Mouse (Mus musculus) small intestine, adult 2 months (tissue): Measurements from ENCODE around the gene Ccdc85b. TPM values are rescaled to one million over a fixed set of nuclear protein-coding genes. Genes with fewer than 3 reads are reported as not detected.

Source experiments
- H3K27ac ChIP-seq: fragments of 200-500 bp; 2 replicates; pipeline ENCODE4 v1.5.1; 2012; ENCODE audit warnings: low read depth, low read length, control low read depth, inconsistent platforms; ENCODE audit not compliant: insufficient read depth
- H3K27me3 ChIP-seq: fragments of 200-500 bp; 2 replicates; pipeline ENCODE4 v1.6.1; 2012; ENCODE audit warnings: mild to moderate bottlenecking, moderate library complexity, low read length, inconsistent platforms; ENCODE audit not compliant: control insufficient read depth, insufficient read depth
- H3K36me3 ChIP-seq: fragments of 200-500 bp; 2 replicates; pipeline ENCODE4 v1.6.1; 2012; ENCODE audit warnings: mild to moderate bottlenecking, low read length, control low read depth, inconsistent platforms; ENCODE audit not compliant: control insufficient read depth, insufficient read depth
- H3K4me1 ChIP-seq: fragments of 200-500 bp; 2 replicates; pipeline ENCODE4 v1.6.1; 2012; ENCODE audit warnings: low read length, inconsistent platforms, mixed read lengths; ENCODE audit not compliant: control insufficient read depth, insufficient read depth, insufficient read length
- H3K4me3 ChIP-seq: fragments of 200-500 bp; 2 replicates; pipeline ENCODE4 v1.5.1; 2012; ENCODE audit warnings: low read depth, mild to moderate bottlenecking, control low read depth, inconsistent platforms, low read length, moderate library complexity
- CTCF ChIP-seq: fragments of 200-500 bp; IDR thresholded peaks from 2 replicates; pipeline ENCODE4 v1.5.1; 2012; ENCODE audit warnings: low read depth, mild to moderate bottlenecking, control low read depth, inconsistent platforms, low read length, moderate library complexity, mixed read lengths; ENCODE audit not compliant: insufficient replicate concordance, insufficient read length; ENCODE audit errors: extremely low read depth
- POLR2A ChIP-seq: fragments of 200-500 bp; IDR thresholded peaks from 2 replicates; pipeline ENCODE4 v1.6.1; 2012; ENCODE audit warnings: low read depth, mild to moderate bottlenecking, control low read depth, inconsistent platforms, low read length, moderate library complexity
- WGBS: fragments of 180-500 bp; shearing (Covaris S2); methylation state at CpG from one replicate; pipeline ENCODE4 v1.1.7; 2018; 5-methylcytosine and 5-hydroxymethylcytosine counted together
- polyA plus RNA-seq: library from polyadenylated mRNA; depleted of rRNA; stranded (reverse); fragments of >200 nt; gene quantifications from 2 replicates; pipeline ENCODE4 v1.2.3, GENCODE M21; 2012

The Ccdc85b gene
- polyA plus RNA-seq, 1 experiment = 4.4 TPM

DNA sequence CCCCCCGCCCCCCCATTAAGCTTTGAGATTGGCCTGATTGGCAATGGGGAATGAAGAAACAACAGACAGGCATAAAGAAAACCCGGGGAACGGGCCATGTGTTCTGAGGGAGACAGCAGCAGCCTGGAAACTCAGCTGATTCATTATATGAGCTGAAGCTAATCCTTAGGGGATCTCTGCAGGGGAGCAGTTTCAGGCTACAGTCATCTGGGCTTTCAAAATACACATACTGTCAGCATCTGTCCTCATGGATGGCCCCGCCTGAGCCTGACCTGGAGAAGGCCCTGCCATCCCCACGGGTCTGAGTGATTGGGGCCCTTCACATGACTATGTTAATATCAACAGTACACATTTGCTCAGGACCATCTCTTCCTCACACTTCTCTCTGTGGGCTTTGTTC lies 14.2 kb upstream of the Ccdc85b start:
- TF ChIP-seq CTCF (no peak), POLR2A (no peak)
- Histone ChIP-seq H3K4me1 (peaks cover 5% of the 10 kb centered on the region; the same call in 1 of the 2 replicates), H3K27me3 (no peaks in the 10 kb centered on the region), H3K4me3 (no peak overlapping the region), H3K27ac (no peak overlapping the region), H3K36me3 (peaks cover 7% of the 10 kb centered on the region; the same call in 1 of the 2 replicates)
- WGBS = 60% methylated on average over 5 of the region's 5 CpGs

DNA sequence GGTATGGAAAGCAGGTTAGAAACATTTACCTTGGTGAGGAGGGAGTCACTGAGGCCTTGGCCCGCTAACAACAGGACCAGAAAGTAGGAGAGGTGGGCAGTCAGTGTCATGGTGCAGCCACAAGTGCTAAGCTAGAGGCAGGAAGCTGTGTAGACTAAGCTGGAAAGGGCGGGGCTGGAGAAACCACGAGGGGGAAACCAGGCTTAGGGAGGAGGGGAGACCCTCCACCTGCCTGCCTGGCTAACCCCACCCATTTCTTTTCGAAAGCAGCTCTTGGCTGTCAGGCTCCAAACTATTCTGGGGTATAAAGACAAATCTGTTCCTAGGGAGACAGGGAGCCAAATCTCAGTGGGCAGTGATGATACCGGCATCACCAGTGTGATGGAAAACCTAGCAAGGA lies 10.7 kb upstream of the Ccdc85b start, which contains the start of gene Ctsw:
Gene Ctsw (minus strand): TSS at position 134 of the 400 bp plus-strand sequence.
- H3K4me1 ChIP-seq = 0 out of 2 replicates have a peak, but pooled peaks cover under 1% of the 10 kb centered on the region
- peak within 1 kb of the TSS; percentile 46 for H3K27ac ChIP-seq
- TF ChIP-seq POLR2A = no peak
- TF ChIP-seq CTCF = no peak
- peaks cover 38% of the 10 kb centered on the region for H3K36me3 ChIP-seq
- WGBS = 41% methylated on average over 5 of the region's 5 CpGs
- H3K4me3 ChIP-seq = peak within 1 kb of the TSS; percentile 36
- no peaks in the 10 kb centered on the region for H3K27me3 ChIP-seq

DNA sequence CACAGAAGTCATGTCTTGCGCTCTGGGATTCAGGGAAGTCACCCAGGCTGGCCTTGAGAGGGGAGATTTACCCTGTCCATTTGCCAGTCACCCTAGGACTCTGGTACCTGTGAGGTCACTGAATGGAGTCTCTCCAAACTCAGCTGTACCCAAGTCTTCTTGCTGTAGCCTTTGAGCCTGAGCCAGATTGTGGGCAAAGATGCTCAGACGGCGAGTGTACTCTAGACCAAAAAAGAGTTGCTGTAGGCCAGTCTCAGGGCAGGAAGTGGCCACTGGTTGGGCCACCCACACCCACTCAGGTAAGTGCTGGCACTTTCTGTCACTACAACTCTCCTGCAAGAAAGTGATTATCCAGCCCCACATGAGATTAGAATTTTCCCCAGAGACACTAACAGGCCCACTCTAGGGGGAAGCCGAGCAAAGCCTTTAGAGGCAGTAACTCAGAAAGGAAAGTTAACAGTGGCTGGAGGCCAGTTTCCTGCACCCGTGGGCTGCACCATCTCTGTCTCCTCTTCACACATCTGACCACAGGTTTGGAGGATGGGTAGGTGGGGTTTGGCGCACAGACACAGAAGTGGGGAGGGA lies 9.3 kb upstream of the Ccdc85b start:
- H3K36me3 ChIP-seq = peaks cover 47% of the 10 kb centered on the region
- whole genome bisulfite sequencing = 79% methylated on average over 6 of the region's 6 CpGs
- TF ChIP-seq POLR2A = no peak
- TF ChIP-seq CTCF = no peak
- H3K27me3 ChIP-seq = no peaks in the 10 kb centered on the region
- H3K27ac ChIP-seq = no peak overlapping the region
- no peak overlapping the region for H3K4me3 ChIP-seq
- H3K4me1 ChIP-seq = no peaks in the 10 kb centered on the region

DNA sequence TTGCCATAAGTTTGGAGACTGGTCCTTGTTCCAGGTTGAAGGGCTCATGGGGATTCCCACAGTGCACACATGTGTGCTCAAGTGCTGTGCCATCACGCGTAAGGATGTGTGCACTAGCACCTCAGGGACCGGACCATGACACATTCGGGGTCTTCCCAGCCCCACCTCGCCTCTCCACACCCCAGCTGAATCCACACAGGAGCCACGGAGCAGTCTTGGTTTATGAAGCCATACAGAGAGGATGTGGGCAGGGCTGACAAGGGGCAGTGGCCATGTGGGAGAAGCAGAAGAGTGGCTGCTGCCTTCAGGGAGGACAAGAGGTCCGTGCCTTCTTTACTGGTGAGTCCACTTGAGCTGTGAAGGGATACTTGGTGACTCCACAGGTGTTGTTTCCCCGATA lies 7.3 kb upstream of the Ccdc85b start:
- TF ChIP-seq POLR2A (no peak), CTCF (no peak)
- H3K27me3 ChIP-seq = no peaks in the 10 kb centered on the region
- WGBS = 95% methylated on average over 8 of the region's 8 CpGs
- no peak overlapping the region for H3K4me3 ChIP-seq
- H3K27ac ChIP-seq = no peak overlapping the region
- peaks cover 47% of the 10 kb centered on the region for H3K36me3 ChIP-seq
- H3K4me1 ChIP-seq = peaks cover 2% of the 10 kb centered on the region; the same call in 1 of the 2 replicates

DNA sequence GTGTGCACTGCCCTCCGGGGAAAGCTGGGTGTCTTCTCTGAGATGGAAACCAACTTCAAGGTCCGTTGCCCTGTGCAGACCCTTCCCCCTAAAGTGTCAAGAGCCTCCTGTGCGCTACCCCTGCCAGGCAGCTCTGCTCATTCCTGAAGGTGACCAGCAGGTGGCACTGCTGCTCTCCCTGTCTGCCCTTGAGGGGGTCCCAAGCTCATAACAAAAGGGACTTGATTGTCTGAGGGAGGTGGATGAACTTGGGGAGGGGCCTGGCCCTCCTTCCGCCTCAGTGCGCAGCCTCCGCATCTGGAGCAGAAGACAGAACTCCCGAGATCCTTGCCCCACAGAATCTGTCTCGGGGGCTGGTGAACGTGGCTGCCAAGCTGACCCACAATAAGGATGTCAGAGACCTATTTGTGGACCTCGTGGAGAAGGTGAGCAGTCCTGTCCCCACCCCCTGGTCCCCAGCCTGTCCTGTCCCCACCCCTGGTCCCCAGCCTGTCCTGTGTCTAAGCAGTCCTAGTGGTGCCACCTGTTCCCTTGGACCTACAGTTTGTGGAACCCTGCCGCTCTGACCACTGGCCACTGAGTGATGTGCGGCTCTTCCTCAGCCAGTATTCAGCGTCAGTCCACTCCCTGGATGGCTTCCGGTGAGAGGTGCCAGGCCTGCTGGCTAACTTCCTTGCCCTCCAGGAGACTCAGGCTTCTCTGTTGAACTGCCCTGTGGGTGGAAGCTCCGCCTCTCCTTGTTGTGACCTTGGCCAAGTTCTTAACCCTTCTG lies 6.3 kb upstream of the Ccdc85b start:
- Histone ChIP-seq H3K4me1 (peaks cover 2% of the 10 kb centered on the region; the same call in 1 of the 2 replicates), H3K36me3 (peaks cover 47% of the 10 kb centered on the region), H3K27ac (no peak overlapping the region), H3K4me3 (no peak overlapping the region), H3K27me3 (no peaks in the 10 kb centered on the region)
- 66% methylated on average over 15 of the region's 15 CpGs for WGBS
- TF ChIP-seq CTCF (peak; percentile 80; the same call in 1 of the 2 replicates), POLR2A (no peak)

DNA sequence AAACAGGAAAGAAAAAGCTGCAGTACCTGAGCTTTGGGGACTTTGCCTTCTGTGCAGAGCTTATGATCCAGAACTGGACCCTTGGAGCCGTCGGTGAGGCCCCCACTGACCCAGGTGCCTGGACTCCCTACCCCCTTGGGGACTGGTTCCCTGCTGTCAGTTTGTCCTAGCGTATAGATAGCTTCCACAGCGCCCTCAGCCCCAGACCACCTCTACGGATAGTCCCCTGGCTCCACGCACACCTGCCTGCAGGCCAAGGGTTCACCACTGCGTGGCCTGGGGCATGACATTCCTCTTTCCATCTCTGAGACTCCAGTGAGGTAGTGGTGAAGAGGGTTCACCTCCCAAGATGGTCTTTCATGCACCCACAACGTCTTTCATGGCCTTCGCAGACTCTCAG lies 5.5 kb upstream of the Ccdc85b start:
- Histone ChIP-seq H3K4me3 (no peak overlapping the region), H3K36me3 (peaks cover 47% of the 10 kb centered on the region), H3K4me1 (peaks cover 2% of the 10 kb centered on the region; the same call in 1 of the 2 replicates), H3K27me3 (no peaks in the 10 kb centered on the region), H3K27ac (no peak overlapping the region)
- no peak for TF ChIP-seq CTCF
- no peak for TF ChIP-seq POLR2A
- WGBS = 91% methylated on average over 9 of the region's 9 CpGs

DNA sequence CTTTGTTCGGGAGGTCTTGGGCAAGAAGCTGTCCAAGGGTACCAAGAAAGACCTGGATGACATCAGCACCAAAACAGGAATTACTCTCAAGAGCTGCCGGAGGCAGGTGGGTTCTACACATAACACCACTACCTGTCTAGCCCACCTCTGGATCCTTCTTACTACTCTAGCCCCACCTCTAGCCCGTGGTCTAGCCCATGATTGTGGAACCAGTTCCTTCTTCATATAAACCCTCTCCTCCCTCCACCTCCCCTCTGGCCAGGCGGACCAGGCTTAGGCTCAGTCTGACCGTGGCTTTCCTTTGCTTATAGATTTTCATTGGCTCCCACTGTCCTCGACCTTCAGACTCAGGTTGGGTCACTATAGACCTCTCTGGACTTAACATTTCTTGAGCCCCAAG lies 3.7 kb upstream of the Ccdc85b start:
- Histone ChIP-seq H3K27ac (no peak overlapping the region), H3K4me3 (no peak overlapping the region), H3K36me3 (peaks cover 37% of the 10 kb centered on the region), H3K27me3 (no peaks in the 10 kb centered on the region), H3K4me1 (peaks cover 5% of the 10 kb centered on the region)
- 86% methylated on average over 6 of the region's 6 CpGs for WGBS
- TF ChIP-seq POLR2A (no peak), CTCF (no peak)
